Mouse (Mus musculus) gonadal fat pad, adult 2 months (tissue): ENCODE results near the gene Mmp19. TPM values are rescaled to one million over a fixed set of nuclear protein-coding genes. Genes with fewer than 3 reads are reported as not detected.

ENCODE experiments used
- DNase-seq: peaks from one replicate; pipeline ENCODE4 v3.0.0-alpha.2; 2012; ENCODE audit warnings: low read depth
- polyA plus RNA-seq: library from polyadenylated mRNA; depleted of rRNA; stranded (reverse); fragments of >200 nt; gene quantifications from 2 replicates; pipeline ENCODE4 v1.2.3, GENCODE M21; 2012; rRNA removed

The Mmp19 gene
- polyA plus RNA-seq, 1 experiment, result 21.7 TPM

DNA sequence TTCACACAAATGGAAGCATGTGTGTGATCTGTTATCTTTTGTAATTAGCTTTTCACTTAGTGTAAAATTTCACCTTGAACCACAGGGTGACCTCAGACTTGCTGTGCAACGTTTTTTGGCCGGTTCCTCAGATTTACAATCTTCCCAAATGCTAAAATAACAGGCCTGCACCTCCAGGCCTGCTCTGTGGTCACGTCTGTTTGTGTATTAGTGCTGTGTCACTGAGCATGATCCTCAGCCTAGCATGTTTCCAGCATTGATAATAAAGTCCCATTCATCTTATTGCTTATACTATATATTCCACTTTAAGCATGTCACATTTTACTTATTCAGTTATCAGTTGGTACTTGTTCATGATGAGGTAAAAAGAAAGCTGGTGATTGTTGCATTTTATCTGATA is 59.6 kb downstream of the Mmp19 start:
- DNase-seq, result no peak

Other genes with a start within 250 kb of the Mmp19 start
- 11.8 and 13.0 TPM in 2 replicates for gene Zc3h10, start 243.1 kb upstream of the Mmp19 start, polyA plus RNA-seq
- 2,438 and 2,660 TPM in 2 replicates for gene Rpl41, start 241.6 kb upstream of the Mmp19 start, polyA plus RNA-seq
- 22.1 and 27.5 TPM in 2 replicates for gene Pa2g4, start 224.9 kb upstream of the Mmp19 start, polyA plus RNA-seq
- 30.3 and 42.5 TPM in 2 replicates for gene Erbb3, start 201.3 kb upstream of the Mmp19 start, polyA plus RNA-seq
- 1,272 and 1,645 TPM in 2 replicates for gene Rps26, start 164.2 kb upstream of the Mmp19 start, polyA plus RNA-seq
- gene Ikzf4, start 144.9 kb upstream of the Mmp19 start, polyA plus RNA-seq, result 1.6 and 4.0 TPM in 2 replicates
- gene Suox, start 116.8 kb upstream of the Mmp19 start, polyA plus RNA-seq, result 154 and 180 TPM in 2 replicates
- 101 and 107 TPM in 2 replicates for gene Rab5b, start 94.6 kb upstream of the Mmp19 start, polyA plus RNA-seq
- gene Pmel, start 86.7 kb upstream of the Mmp19 start, polyA plus RNA-seq, result 48.9 and 54.5 TPM in 2 replicates
- gene Cdk2, start 85.9 kb upstream of the Mmp19 start, polyA plus RNA-seq, result 19.5 and 23.5 TPM in 2 replicates
- 16.3 and 16.6 TPM in 2 replicates for gene Dgka, start 46.1 kb upstream of the Mmp19 start, polyA plus RNA-seq
- 24.9 and 25.1 TPM in 2 replicates for gene Pym1, start 43.0 kb upstream of the Mmp19 start, polyA plus RNA-seq
- 18.3 and 21.4 TPM in 2 replicates for gene Dnajc14, start 13.2 kb downstream of the Mmp19 start, polyA plus RNA-seq
- gene Tmem198b, start 13.5 kb downstream of the Mmp19 start, polyA plus RNA-seq, result 18.0 and 22.4 TPM in 2 replicates
- gene Sarnp, start 26.4 kb downstream of the Mmp19 start, polyA plus RNA-seq, result 8.2 and 8.5 TPM in 2 replicates
- 129 and 147 TPM in 2 replicates for gene Ormdl2, start 30.7 kb downstream of the Mmp19 start, polyA plus RNA-seq
- gene Gdf11, start 100.8 kb downstream of the Mmp19 start, polyA plus RNA-seq, result 1.4 and 1.7 TPM in 2 replicates
- 221 and 278 TPM in 2 replicates for gene Cd63, start 110.1 kb downstream of the Mmp19 start, polyA plus RNA-seq
- gene Rdh5, start 132.0 kb downstream of the Mmp19 start, polyA plus RNA-seq, result 23.7 and 24.5 TPM in 2 replicates
- gene Bloc1s1, start 133.1 kb downstream of the Mmp19 start, polyA plus RNA-seq, result 227 and 296 TPM in 2 replicates
- 85.0 and 170 TPM in 2 replicates for gene Itga7, start 142.9 kb downstream of the Mmp19 start, polyA plus RNA-seq
- 3.9 and 6.2 TPM in 2 replicates for gene Mettl7b, start 170.1 kb downstream of the Mmp19 start, polyA plus RNA-seq
- not detected in 2 replicates for gene Olfr9, start 198.5 kb downstream of the Mmp19 start, polyA plus RNA-seq
- not detected in 2 replicates for gene Olfr763, start 219.9 kb downstream of the Mmp19 start, polyA plus RNA-seq
- gene Olfr764-ps1, start 249.0 kb downstream of the Mmp19 start, polyA plus RNA-seq, result not detected in 2 replicates